Mouse (Mus musculus): ENCODE data around the gene Sema4d.
A peak's percentile ranks its signal among the peaks of the same experiment; 100 is the strongest.
"Not testable (repeated sequence)": the region's sequence is repeated elsewhere in the genome, so short reads cannot be mapped to it uniquely, and the experiment has no call there.

Gene Sema4d

GRCm38 (mm10) chr13:51681634-51682033, 111.9 kb downstream of the Sema4d start:
- DNase-seq (ENCODE audit: low read depth, low spot score), result peak; percentile 56

- DNase-seq (ENCODE audit: low read depth, low spot score), result no peak
Observed at GRCm38 (mm10) chr13:51681076-51681475, 112.5 kb downstream of the Sema4d start.

GRCm38 (mm10) chr13:51679332-51679731, 114.2 kb downstream of the Sema4d start:
- DNase-seq (ENCODE audit: low read depth, low spot score), result no peak

GRCm38 (mm10) chr13:51678687-51679086, 114.9 kb downstream of the Sema4d start:
- DNase-seq (ENCODE audit: low read depth, low spot score), result peak; percentile 63

- DNase-seq (ENCODE audit: low read depth, low spot score), result no peak
Observed at GRCm38 (mm10) chr13:51677630-51678185, 115.8 kb downstream of the Sema4d start.

GRCm38 (mm10) chr13:51677041-51677440, 116.5 kb downstream of the Sema4d start:
- DNase-seq (ENCODE audit: low read depth, low spot score), result no peak

- no peak for DNase-seq (ENCODE audit: low read depth, low spot score)
Observed at GRCm38 (mm10) chr13:51676641-51677040, 116.9 kb downstream of the Sema4d start.

GRCm38 (mm10) chr13:51668195-51668594, 125.4 kb downstream of the Sema4d start:
- not testable (repeated sequence) for DNase-seq (ENCODE audit: low read depth, low spot score)

GRCm38 (mm10) chr13:51663561-51663960, 130.0 kb downstream of the Sema4d start:
- no peak for DNase-seq (ENCODE audit: low read depth, low spot score)

GRCm38 (mm10) chr13:51659573-51659972, 134.0 kb downstream of the Sema4d start:
- peak; percentile 53 for DNase-seq (ENCODE audit: low read depth, low spot score)

- DNase-seq (ENCODE audit: low read depth, low spot score), result no peak
Observed at GRCm38 (mm10) chr13:51658094-51658493, 135.5 kb downstream of the Sema4d start.

GRCm38 (mm10) chr13:51656516-51657235, 136.9 kb downstream of the Sema4d start:
- no peak for DNase-seq (ENCODE audit: low read depth, low spot score)

GRCm38 (mm10) chr13:51653961-51654360, 139.6 kb downstream of the Sema4d start:
- no peak for DNase-seq (ENCODE audit: low read depth, low spot score)

GRCm38 (mm10) chr13:51653159-51653558, 140.4 kb downstream of the Sema4d start:
- no peak for DNase-seq (ENCODE audit: low read depth, low spot score)

GRCm38 (mm10) chr13:51651408-51652064, 142.0 kb downstream of the Sema4d start, which contains the start of gene Secisbp2:
Gene Secisbp2 (plus strand): TSS chr13:51651697.
- DNase-seq (ENCODE audit: low read depth, low spot score), result peak; percentile 98

GRCm38 (mm10) chr13:51649740-51650139, 143.8 kb downstream of the Sema4d start:
- DNase-seq (ENCODE audit: low read depth, low spot score), result no peak

GRCm38 (mm10) chr13:51648237-51648636, 145.3 kb downstream of the Sema4d start:
- DNase-seq (ENCODE audit: low read depth, low spot score), result no peak

GRCm38 (mm10) chr13:51647770-51648169, 145.8 kb downstream of the Sema4d start:
- no peak for DNase-seq (ENCODE audit: low read depth, low spot score)

GRCm38 (mm10) chr13:51646362-51647027, 147.1 kb downstream of the Sema4d start:
- DNase-seq (ENCODE audit: low read depth, low spot score), result no peak

- DNase-seq (ENCODE audit: low read depth, low spot score), result no peak
Observed at GRCm38 (mm10) chr13:51645872-51646271, 147.7 kb downstream of the Sema4d start.

GRCm38 (mm10) chr13:51644829-51645789, 148.4 kb downstream of the Sema4d start, which contains the start of gene Cks2:
Gene Cks2 (plus strand): TSS chr13:51645232.
- DNase-seq (ENCODE audit: low read depth, low spot score), result peak; percentile 99

All from brain, adult 2 months (tissue).